Mouse (Mus musculus): ENCODE results near the gene C530008M17Rik. TPM values are rescaled to one million over a fixed set of nuclear protein-coding genes. Genes with fewer than 3 reads are reported as not detected.

Gene C530008M17Rik
- total RNA-seq (2022), result 1 to 10 TPM; 8.3 to 9.8 (median 8.7) TPM

DNA sequence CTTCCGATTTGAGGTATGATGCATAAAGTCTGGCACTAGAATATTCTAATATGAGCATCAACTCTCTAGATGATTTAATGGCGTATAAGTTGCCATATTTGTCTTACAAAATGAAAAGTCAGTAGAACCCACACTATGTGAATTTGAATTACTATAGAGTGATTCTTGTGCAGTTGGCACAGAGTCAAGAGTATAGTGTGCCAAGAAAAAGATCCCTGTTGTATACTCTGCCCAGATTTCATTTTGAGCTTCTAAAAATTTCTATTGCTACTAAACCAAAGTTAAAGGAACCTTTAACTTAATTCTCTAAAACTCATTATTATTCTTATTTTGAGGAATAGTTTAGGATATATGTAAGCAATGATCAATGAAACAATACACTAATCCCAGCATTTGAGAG, at the start of gene C530008M17Rik:
C530008M17Rik (plus strand) TSS at position 301 of the 400 bp plus-strand sequence.
- no peak for DNase-seq

DNA sequence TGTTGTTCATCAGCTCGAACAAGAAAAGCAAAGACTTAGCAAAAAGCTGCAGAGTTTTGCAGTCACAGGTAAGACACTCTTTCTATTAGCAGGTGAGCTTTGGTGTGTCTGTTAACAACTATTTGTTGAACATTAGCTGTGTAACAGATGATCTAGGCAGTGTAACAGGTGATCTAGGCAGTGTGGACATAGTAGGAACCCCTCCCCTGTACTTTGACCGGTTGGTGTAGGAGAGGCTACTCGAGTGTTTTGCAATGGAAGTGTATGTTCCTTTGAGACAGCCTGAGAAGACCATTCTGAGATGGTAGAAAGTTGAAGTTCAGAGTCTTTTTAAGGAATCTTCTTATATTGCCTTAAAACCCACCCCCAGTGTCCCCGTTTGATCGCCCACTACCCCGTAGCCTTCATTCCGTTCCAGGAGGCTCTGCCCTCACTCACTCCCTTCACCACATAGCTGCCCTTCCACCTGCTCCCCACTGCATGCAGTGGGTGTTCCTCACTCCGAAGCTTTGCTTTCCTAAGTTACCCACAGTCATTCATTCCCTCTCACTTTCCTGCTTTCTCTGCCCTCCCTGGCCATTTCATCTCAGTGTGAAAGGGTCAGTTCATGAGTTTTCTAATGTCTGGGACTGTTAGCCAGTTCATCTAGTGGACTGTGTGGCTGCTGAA, 46.5 kb upstream of the C530008M17Rik start:
- no peak for DNase-seq

- no peak for DNase-seq
Measured at GRCm38 (mm10) chr5:76612867-76613499, 43.3 kb upstream of the C530008M17Rik start.

DNA sequence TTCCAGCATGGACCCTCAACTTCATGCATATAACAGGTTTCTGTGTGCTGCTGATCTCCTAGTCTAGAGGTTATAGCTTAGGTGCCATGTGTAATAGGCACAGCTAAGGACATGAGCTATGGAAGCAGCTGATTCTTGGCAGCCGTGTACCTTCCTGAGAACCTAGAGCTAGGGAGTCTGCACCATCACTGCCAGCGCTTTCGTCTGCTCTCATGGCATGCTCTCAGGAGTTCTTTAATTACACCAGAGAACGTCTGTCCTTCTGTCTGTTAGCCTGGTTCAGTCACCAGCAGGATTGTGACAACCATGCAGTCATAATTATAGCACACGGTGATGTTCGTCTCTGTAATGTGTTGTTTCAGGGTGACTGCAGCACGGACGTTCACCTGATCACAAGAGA, 41.0 kb upstream of the C530008M17Rik start:
- no peak for DNase-seq

GRCm38 (mm10) chr5:76616196-76616747, 40.0 kb upstream of the C530008M17Rik start:
- no peak for DNase-seq

GRCm38 (mm10) chr5:76618750-76619149, 37.6 kb upstream of the C530008M17Rik start:
- DNase-seq, result no peak

DNA sequence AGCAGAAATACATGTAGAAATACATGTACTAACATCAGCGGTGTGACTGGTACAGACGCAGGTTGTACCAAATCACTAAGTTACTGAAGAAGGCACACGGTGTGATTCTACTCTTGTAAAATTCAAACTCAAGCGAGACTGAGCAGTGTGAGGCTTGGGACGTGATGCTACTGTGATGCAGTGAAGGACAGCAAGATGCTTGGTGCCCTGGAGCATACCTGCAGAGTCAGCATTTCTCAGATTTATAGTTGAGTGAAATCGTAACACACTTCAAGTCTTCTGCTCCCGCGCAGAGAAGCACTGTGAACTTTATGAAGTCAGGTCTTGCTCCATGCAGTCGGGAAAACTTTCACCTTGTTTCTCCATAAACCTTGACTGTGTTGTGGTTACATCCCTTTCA, 32.6 kb upstream of the C530008M17Rik start:
- no peak for DNase-seq

DNA sequence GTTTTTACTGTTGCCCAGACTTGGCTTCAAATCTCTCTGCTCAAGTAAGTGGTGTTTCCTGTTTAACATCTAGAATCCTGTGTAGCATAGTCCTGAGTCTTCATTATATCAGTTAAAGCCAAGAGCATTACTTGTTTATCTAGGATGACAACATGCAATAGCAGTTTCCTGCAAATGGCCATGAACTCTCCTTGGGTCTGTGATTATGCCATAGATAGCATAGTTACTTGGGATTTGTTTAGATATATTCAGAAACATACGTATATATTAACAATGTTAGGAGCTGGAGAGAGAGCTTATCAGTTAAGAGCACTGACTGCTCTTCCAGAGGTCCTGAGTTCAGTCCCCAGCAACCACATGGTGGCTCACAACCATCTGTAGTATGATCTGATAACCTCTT, 28.5 kb upstream of the C530008M17Rik start:
- DNase-seq, result no peak

GRCm38 (mm10) chr5:76634012-76634411, 22.3 kb upstream of the C530008M17Rik start:
- no peak for DNase-seq

DNA sequence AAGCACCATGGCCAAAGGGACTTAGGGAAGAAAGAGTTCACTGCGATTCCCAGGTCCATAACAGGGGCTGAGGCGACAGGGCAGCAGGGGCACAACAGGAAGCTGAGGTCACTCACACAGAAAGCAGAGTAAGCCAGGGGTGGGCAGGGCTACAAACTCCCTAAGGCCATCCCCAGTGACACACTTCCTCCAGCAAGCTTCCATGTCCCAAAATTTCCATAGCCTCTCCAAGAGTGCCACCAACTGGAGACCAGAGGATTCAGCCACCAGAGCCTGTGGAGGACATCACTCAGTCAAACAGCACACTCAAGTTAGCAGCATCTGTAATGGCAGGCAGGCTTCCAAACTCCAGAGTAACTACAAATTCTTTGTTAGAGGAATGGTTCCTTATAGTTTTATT, 20.7 kb upstream of the C530008M17Rik start:
- no peak for DNase-seq

DNA sequence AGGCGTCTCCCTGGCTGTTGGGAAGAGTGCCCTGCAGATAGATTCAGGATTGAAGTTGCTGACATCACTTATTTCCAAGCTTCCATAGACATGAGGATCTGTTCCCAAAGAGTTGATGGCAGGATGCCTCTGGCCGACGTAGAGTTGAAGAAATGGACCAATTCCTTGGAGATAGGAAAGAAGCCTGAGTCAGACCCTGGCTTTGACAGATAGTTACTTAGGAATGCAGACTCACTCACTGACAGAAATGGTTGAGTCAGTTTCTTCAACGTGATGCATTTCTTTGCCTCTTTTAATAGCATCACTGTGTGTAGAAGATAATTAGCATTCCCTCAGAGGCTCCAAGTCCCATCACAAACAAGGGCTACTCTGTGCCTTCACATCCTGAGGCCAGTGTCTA, 14.2 kb upstream of the C530008M17Rik start:
- no peak for DNase-seq

- DNase-seq, result no peak
Measured at GRCm38 (mm10) chr5:76644234-76644633, 12.1 kb upstream of the C530008M17Rik start.

DNA sequence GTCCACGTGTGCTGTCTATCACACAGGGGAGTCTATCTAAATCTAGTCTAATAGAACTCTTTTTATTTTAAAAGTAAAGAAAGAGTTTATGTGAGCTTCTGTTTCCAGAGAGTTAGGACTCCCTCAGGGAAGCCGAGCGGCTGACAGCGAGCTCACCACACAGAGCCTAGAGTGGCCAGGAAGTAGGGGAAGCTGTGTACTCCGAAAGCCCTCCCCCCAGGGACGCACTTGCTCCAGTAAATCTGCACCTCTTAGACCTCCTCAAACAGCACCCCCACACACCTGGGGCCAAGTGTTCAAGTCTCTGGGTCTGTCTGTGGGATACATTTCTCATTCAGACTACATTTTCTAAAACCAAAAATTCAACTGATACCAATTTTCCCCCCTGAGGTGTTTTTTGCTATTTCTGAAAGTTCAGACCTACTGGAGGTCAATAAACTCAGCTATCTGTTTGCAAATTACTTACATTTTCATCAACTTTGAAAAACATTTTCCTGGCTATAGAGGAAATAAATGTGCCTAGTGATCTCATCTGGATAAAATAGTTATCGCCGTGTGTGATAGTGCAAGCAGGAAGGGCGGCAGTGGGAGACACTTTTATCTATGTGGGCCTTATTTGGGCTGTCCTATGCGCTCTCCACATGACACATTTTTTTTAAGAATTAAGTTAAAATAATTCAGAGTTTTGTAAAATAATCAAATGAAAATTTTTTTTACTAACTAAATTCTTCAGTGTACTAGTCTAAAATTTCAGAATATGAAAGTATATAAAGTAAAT, 11.0 kb upstream of the C530008M17Rik start:
- no peak for DNase-seq

- DNase-seq, result no peak
Measured at GRCm38 (mm10) chr5:76649897-76650296, 6.4 kb upstream of the C530008M17Rik start.

GRCm38 (mm10) chr5:76651151-76651725, 5.1 kb upstream of the C530008M17Rik start:
- no peak for DNase-seq

DNA sequence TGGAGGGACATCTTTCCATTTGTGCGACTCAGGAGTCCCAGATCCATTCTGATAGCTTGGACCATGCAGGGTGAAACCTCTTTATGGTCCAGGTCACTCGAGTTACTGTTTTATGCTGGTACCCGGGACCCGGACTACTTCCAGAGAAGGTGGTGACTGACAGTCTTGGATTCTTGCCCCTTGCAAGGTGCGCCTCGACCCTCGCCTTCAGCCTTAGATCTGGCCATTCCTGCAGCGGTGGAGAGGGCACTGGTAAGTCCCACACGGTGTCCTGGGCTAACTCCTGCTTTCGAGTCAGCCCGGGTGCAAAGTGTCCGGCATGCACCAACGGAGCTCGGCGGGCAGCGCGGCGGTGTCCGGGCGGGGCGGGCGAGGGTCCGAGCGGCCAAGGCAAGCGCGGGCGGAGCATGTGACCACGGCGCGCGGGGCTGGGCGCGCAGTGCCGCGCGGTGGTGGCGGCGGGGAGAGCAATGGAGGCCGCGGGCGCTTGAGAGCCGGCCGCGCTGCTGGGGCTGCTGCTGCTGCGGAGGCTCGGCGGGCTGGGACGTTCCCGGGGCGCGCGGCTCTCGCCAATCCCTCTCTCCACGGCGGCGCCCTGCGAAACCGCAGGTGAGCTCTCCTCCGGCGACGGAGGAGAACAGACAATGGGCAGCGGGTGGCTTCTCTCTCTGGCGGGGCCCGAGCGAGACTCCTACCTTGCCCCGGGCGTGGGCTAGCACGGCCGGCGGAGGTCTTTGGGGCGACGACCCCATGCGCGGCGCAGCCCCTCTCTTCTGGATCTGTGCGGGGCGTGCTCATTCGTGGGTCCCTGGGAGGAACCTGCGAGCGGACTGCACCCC, 1.2 kb downstream of the C530008M17Rik start:
- DNase-seq, result peak; percentile 22

DNA sequence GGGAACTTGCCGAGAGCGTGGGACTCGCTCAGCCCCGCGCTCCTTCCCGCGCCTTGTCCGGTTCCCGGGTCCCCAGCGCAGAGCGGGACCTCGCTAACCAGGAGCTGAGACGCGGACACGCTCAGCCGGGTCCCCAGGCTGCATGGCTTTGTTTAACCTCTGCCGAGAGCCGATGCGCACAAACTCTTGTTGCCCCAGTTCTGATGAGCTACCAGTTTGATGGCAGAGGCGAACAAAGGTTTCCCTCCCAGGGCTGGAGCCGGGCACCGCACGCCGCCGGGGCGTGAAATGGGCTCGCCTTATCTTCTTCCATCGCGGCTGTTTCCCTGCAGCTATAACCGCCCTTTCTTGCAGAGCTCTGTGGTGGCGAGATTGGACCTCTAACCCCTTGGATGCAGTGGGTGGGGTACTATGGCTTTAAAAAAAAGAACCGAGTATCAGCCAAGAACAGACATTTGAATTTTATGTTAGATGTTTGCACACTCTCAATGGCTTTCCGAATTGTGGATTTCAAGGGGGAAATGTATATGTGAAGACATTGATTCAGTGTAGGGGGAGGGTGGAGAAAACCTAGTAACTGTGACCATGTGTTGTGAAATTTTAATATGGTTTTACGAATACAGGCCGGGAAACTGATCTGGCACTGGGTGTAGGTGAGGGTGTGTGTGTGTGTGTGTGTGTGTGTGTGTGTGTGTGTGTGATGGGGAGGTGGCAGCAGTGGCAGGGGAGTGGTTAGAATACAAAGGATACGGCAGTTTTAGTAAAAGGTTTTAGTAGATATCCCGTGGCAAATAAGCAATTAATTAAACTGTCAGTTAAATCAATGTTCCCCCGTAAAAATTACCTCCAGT, 2.0 kb downstream of the C530008M17Rik start:
- DNase-seq, result no peak

GRCm38 (mm10) chr5:76659958-76660635, 3.8 kb downstream of the C530008M17Rik start:
- DNase-seq, result no peak

DNA sequence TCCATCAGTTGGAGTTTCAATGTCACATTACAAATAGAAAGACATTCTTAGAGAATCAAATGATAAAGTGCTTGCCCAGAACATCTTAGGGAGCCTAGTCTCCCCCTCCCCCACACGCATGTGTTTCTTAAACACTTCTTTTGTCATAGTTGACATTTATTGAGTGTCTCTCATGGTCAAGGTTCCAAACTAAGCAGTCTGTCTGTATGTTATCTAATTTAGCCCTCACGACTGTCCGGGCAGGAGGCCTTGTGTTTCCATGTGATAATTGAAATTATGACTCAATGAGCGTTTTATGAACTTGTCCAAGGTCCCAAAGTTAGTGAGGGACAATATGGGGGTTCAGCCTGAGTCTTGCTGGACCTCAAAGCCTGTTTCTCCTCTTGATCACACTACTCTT, 5.0 kb downstream of the C530008M17Rik start:
- peak; percentile 9 for DNase-seq

- no peak for DNase-seq
Measured at GRCm38 (mm10) chr5:76664936-76665335, 8.6 kb downstream of the C530008M17Rik start.
